Mouse (Mus musculus) liver, adult 10 weeks (tissue): ENCODE results near the gene Ndrg4. TPM values are rescaled to one million over a fixed set of nuclear protein-coding genes. Genes with fewer than 3 reads are reported as not detected.

Experiments
- polyA plus RNA-seq: library from polyadenylated mRNA; stranded (reverse); fragments of 350-450 nt; fragmentation: Illumina TruSeq; extraction: RNeasy Lipid Tissue Mini Kit (QIAGEN cat#74804); gene quantifications from one replicate; pipeline ENCODE4 v1.2.3, GENCODE M21; 2014; ENCODE audit warnings: low read depth, low replicate concordance

Gene Ndrg4
- polyA plus RNA-seq, result not detected

GRCm38 (mm10) chr8:95676631-95677030, at the start of gene Ndrg4:
Gene Ndrg4, plus strand, starts transcription at chr8:95676980.

GRCm38 (mm10) chr8:95633262-95634062, 43.3 kb upstream of the Ndrg4 start, which contains the start of gene Gins3:
Gene Gins3, plus strand, starts transcription at chr8:95633453.

GRCm38 (mm10) chr8:95715676-95716531, 39.1 kb downstream of the Ndrg4 start, which contains the start of gene Setd6:
Gene Setd6, plus strand, starts transcription at chr8:95715881.

Other genes with a start within 250 kb of the Ndrg4 start
- gene Cfap20, start 242.1 kb upstream of the Ndrg4 start, polyA plus RNA-seq, result 31.0 TPM
- 70.5 TPM for gene Csnk2a2, start 186.9 kb upstream of the Ndrg4 start, polyA plus RNA-seq
- not detected for gene Ccdc113, start 142.9 kb upstream of the Ndrg4 start, polyA plus RNA-seq
- not detected for gene Prss54, start 100.6 kb upstream of the Ndrg4 start, polyA plus RNA-seq
- gene Gins3, start 43.5 kb upstream of the Ndrg4 start, polyA plus RNA-seq, result 0.74 TPM
- 15.6 TPM for gene Setd6, start 38.9 kb downstream of the Ndrg4 start, polyA plus RNA-seq
- gene Cnot1, start 130.5 kb downstream of the Ndrg4 start, polyA plus RNA-seq, result 84.5 TPM
- gene Sap18b, start 148.4 kb downstream of the Ndrg4 start, polyA plus RNA-seq, result 1.8 TPM
- gene Slc38a7, start 176.6 kb downstream of the Ndrg4 start, polyA plus RNA-seq, result 3.2 TPM
- gene Got2, start 211.6 kb downstream of the Ndrg4 start, polyA plus RNA-seq, result 125 TPM